Mouse (Mus musculus) neural tube, embryonic 15.5 days (tissue): Measurements from ENCODE around the gene Rapgef3. TPM values are rescaled to one million over a fixed set of nuclear protein-coding genes. Genes with fewer than 3 reads are reported as not detected.

Experiments
- ATAC-seq: fragments of 200-750 bp; cut with Nextera tagmentation; 2 replicates; pipeline ENCODE4 v1.8.0; 2017; ENCODE audit warnings: mild to moderate bottlenecking, moderate TSS enrichment, moderate library complexity; ENCODE audit not compliant: low FRiP score
- H3K27ac ChIP-seq: fragments of 300-500 bp; sonication (generic); replicated peaks from 2 replicates; pipeline ENCODE4 v1.5.1; 2015; ENCODE audit warnings: mild to moderate bottlenecking, inconsistent platforms
- H3K27me3 ChIP-seq: fragments of 300-500 bp; sonication (generic); replicated peaks from 2 replicates; pipeline ENCODE4 v1.6.1; 2015; ENCODE audit warnings: inconsistent platforms
- H3K36me3 ChIP-seq: fragments of 300-500 bp; sonication (generic); 2 replicates; pipeline ENCODE4 v1.6.1; 2015; ENCODE audit warnings: inconsistent platforms
- H3K4me1 ChIP-seq: fragments of 300-500 bp; sonication (generic); 2 replicates; pipeline ENCODE4 v1.6.1; 2015; ENCODE audit warnings: inconsistent platforms
- H3K4me2 ChIP-seq: fragments of 300-500 bp; sonication (generic); 2 replicates; pipeline ENCODE4 v1.6.1; 2015; ENCODE audit warnings: inconsistent platforms, mild to moderate bottlenecking, moderate library complexity
- H3K4me3 ChIP-seq: fragments of 300-500 bp; sonication (generic); replicated peaks from 2 replicates; pipeline ENCODE4 v1.5.1; 2015; ENCODE audit warnings: mild to moderate bottlenecking, inconsistent platforms
- H3K9ac ChIP-seq: fragments of 300-500 bp; sonication (generic); replicated peaks from 2 replicates; pipeline ENCODE4 v1.6.1; 2015; ENCODE audit warnings: mild to moderate bottlenecking, inconsistent platforms
- H3K9me3 ChIP-seq: fragments of 300-500 bp; sonication (generic); replicated peaks from 2 replicates; pipeline ENCODE4 v1.6.1; 2016; ENCODE audit warnings: inconsistent platforms
- WGBS: fragments of 180-500 bp; shearing (Covaris S2); methylation state at CpG from one replicate; pipeline ENCODE4 v1.1.7; 2015; ENCODE audit warnings: mixed read lengths; 5-methylcytosine and 5-hydroxymethylcytosine counted together
- polyA plus RNA-seq: library from polyadenylated mRNA; unstranded; fragments of >200 nt; fragmentation: Nextera tagmentation; extraction: Ambion mirVana; gene quantifications from 2 replicates; pipeline ENCODE4 v1.2.1, GENCODE M21; 2015

Gene Rapgef3
- polyA plus RNA-seq, 1 experiment from 2014 or later: 12.5 TPM

- Histone ChIP-seq H3K27ac (no peak overlapping the region), H3K36me3 (no peaks in the 10 kb centered on the region), H3K9ac (no peak overlapping the region), H3K4me1 (peaks cover 20% of the 10 kb centered on the region), H3K9me3 (no peaks in the 10 kb centered on the region), H3K4me3 (no peak overlapping the region), H3K27me3 (no peaks in the 10 kb centered on the region), H3K4me2 (no peak overlapping the region)
- 83% methylated on average over 2 of the region's 2 CpGs for WGBS
- no peak for ATAC-seq
Measured at GRCm38 (mm10) chr15:97751676-97752075, 16.1 kb downstream of the Rapgef3 start.

- Histone ChIP-seq H3K9me3 (no peaks in the 10 kb centered on the region), H3K9ac (0 out of 2 replicates have a peak overlapping the region, but pooled peaks have one; percentile 5), H3K27me3 (no peaks in the 10 kb centered on the region), H3K4me2 (peak overlapping the region; percentile 6; the same call in 1 of the 2 replicates), H3K4me1 (peaks cover 17% of the 10 kb centered on the region), H3K27ac (peak overlapping the region; percentile 54), H3K4me3 (no peak overlapping the region), H3K36me3 (no peaks in the 10 kb centered on the region)
- WGBS: 15% methylated on average over 12 of the region's 12 CpGs
- ATAC-seq: peak; percentile 77
Measured at GRCm38 (mm10) chr15:97750697-97751096, 17.1 kb downstream of the Rapgef3 start.

- Histone ChIP-seq H3K36me3 (no peaks in the 10 kb centered on the region), H3K9ac (no peak overlapping the region), H3K27me3 (no peaks in the 10 kb centered on the region), H3K4me2 (no peak overlapping the region), H3K4me1 (peaks cover 21% of the 10 kb centered on the region), H3K9me3 (no peaks in the 10 kb centered on the region), H3K4me3 (no peak overlapping the region), H3K27ac (peak overlapping the region; percentile 54; the same call in 1 of the 2 replicates)
- no peak for ATAC-seq
- 89% methylated on average over 13 of the region's 13 CpGs for WGBS
Measured at GRCm38 (mm10) chr15:97749841-97750240, 17.9 kb downstream of the Rapgef3 start.

- Histone ChIP-seq H3K9me3 (no peaks in the 10 kb centered on the region), H3K4me2 (no peak overlapping the region), H3K4me1 (peaks cover 23% of the 10 kb centered on the region), H3K9ac (no peak overlapping the region), H3K4me3 (no peak overlapping the region), H3K36me3 (no peaks in the 10 kb centered on the region), H3K27ac (no peak overlapping the region), H3K27me3 (no peaks in the 10 kb centered on the region)
- no peak for ATAC-seq
- WGBS: 97% methylated on average over 9 of the region's 9 CpGs
Measured at GRCm38 (mm10) chr15:97749397-97749796, 18.4 kb downstream of the Rapgef3 start.

- H3K27ac ChIP-seq: no peak overlapping the region
- ATAC-seq: no peak
- H3K27me3 ChIP-seq: no peaks in the 10 kb centered on the region
- no peaks in the 10 kb centered on the region for H3K9me3 ChIP-seq
- no peak overlapping the region for H3K4me3 ChIP-seq
- H3K4me1 ChIP-seq: peaks cover 23% of the 10 kb centered on the region
- 89% methylated on average over 4 of the region's 4 CpGs for WGBS
- H3K4me2 ChIP-seq: no peak overlapping the region
- no peaks in the 10 kb centered on the region for H3K36me3 ChIP-seq
- no peak overlapping the region for H3K9ac ChIP-seq
Measured at GRCm38 (mm10) chr15:97748964-97749363, 18.8 kb downstream of the Rapgef3 start.

- Histone ChIP-seq H3K9ac (no peak overlapping the region), H3K4me2 (no peak overlapping the region), H3K4me3 (no peak overlapping the region), H3K27ac (no peak overlapping the region), H3K9me3 (no peaks in the 10 kb centered on the region), H3K4me1 (peaks cover 23% of the 10 kb centered on the region), H3K36me3 (no peaks in the 10 kb centered on the region), H3K27me3 (no peaks in the 10 kb centered on the region)
- no peak for ATAC-seq
- WGBS: 34% methylated on average over 10 of the region's 10 CpGs
Measured at GRCm38 (mm10) chr15:97748309-97748708, 19.5 kb downstream of the Rapgef3 start.

- Histone ChIP-seq H3K9ac (no peak overlapping the region), H3K27ac (no peak overlapping the region), H3K4me1 (peaks cover 23% of the 10 kb centered on the region), H3K4me3 (no peak overlapping the region), H3K36me3 (no peaks in the 10 kb centered on the region), H3K9me3 (no peaks in the 10 kb centered on the region), H3K27me3 (no peaks in the 10 kb centered on the region), H3K4me2 (no peak overlapping the region)
- 92% methylated on average over 4 of the region's 4 CpGs for WGBS
- ATAC-seq: no peak
Measured at GRCm38 (mm10) chr15:97747486-97747885, 20.3 kb downstream of the Rapgef3 start.

- peaks cover 26% of the 10 kb centered on the region for H3K4me1 ChIP-seq
- 96% methylated on average over 24 of the region's 24 CpGs for WGBS
- no peak for ATAC-seq
Measured at GRCm38 (mm10) chr15:97746748-97747147, 21.0 kb downstream of the Rapgef3 start.

GRCm38 (mm10) chr15:97746278-97746677 is 21.5 kb downstream of the Rapgef3 start:
- H3K36me3 ChIP-seq: no peaks in the 10 kb centered on the region
- no peak overlapping the region for H3K27ac ChIP-seq
- no peak overlapping the region for H3K4me3 ChIP-seq
- H3K27me3 ChIP-seq: no peaks in the 10 kb centered on the region
- no peak overlapping the region for H3K9ac ChIP-seq
- WGBS: 94% methylated on average over 10 of the region's 10 CpGs
- H3K4me2 ChIP-seq: no peak overlapping the region
- no peak for ATAC-seq
- H3K9me3 ChIP-seq: no peaks in the 10 kb centered on the region
- peaks cover 26% of the 10 kb centered on the region for H3K4me1 ChIP-seq

More at GRCm38 (mm10) chr15:97746748-97747147, 21.0 kb downstream of the Rapgef3 start:
- no peak overlapping the region for H3K9ac ChIP-seq
- no peaks in the 10 kb centered on the region for H3K27me3 ChIP-seq
- H3K36me3 ChIP-seq: no peaks in the 10 kb centered on the region
- no peak overlapping the region for H3K27ac ChIP-seq
- no peak overlapping the region for H3K4me2 ChIP-seq
- no peak overlapping the region for H3K4me3 ChIP-seq
- H3K9me3 ChIP-seq: no peaks in the 10 kb centered on the region

- ATAC-seq: no peak
- H3K9ac ChIP-seq: no peak overlapping the region
Measured at GRCm38 (mm10) chr15:97745331-97745730, 22.4 kb downstream of the Rapgef3 start.

GRCm38 (mm10) chr15:97744930-97745329 is 22.8 kb downstream of the Rapgef3 start:
- Histone ChIP-seq H3K9ac (no peak overlapping the region), H3K27ac (peak overlapping the region; percentile 33), H3K4me3 (no peak overlapping the region), H3K9me3 (no peaks in the 10 kb centered on the region), H3K27me3 (no peaks in the 10 kb centered on the region), H3K36me3 (no peaks in the 10 kb centered on the region), H3K4me2 (no peak overlapping the region), H3K4me1 (peaks cover 14% of the 10 kb centered on the region)
- ATAC-seq: peak; percentile 64; the same call in 1 of the 2 replicates
- 47% methylated on average over 10 of the region's 10 CpGs for WGBS

More at GRCm38 (mm10) chr15:97745331-97745730, 22.4 kb downstream of the Rapgef3 start:
- H3K4me2 ChIP-seq: no peak overlapping the region
- H3K27ac ChIP-seq: peak overlapping the region; percentile 33
- no peaks in the 10 kb centered on the region for H3K9me3 ChIP-seq
- H3K4me3 ChIP-seq: no peak overlapping the region
- H3K36me3 ChIP-seq: no peaks in the 10 kb centered on the region
- H3K27me3 ChIP-seq: no peaks in the 10 kb centered on the region
- peaks cover 18% of the 10 kb centered on the region for H3K4me1 ChIP-seq
- 65% methylated on average over 10 of the region's 10 CpGs for WGBS

- no peaks in the 10 kb centered on the region for H3K9me3 ChIP-seq
- H3K27ac ChIP-seq: no peak overlapping the region
- H3K36me3 ChIP-seq: no peaks in the 10 kb centered on the region
- H3K4me3 ChIP-seq: no peak overlapping the region
- no peak for ATAC-seq
- no peaks in the 10 kb centered on the region for H3K27me3 ChIP-seq
- 77% methylated on average over 11 of the region's 12 CpGs for WGBS
- no peak overlapping the region for H3K9ac ChIP-seq
- no peak overlapping the region for H3K4me2 ChIP-seq
- H3K4me1 ChIP-seq: peaks cover 14% of the 10 kb centered on the region
Measured at GRCm38 (mm10) chr15:97743961-97744525, 23.7 kb downstream of the Rapgef3 start.
